Mouse (Mus musculus) megakaryocyte, embryonic 14.5 days (primary cell): ENCODE measurements at regions not wholly inside any gene's neighbourhood (a gene's known extent, or its start where the extent isn't known, plus 50 kb on each side); places are given as distances from the start of the nearest gene placed in this dataset.
A peak's percentile ranks its signal among the peaks of the same experiment; 100 is the strongest.

Experiments used
- H3K27me3 ChIP-seq: replicated peaks from 2 replicates; pipeline ENCODE3; 2012; ENCODE audit warnings: inconsistent platforms
- H3K36me3 ChIP-seq: replicated peaks from 2 replicates; pipeline ENCODE3; 2012; ENCODE audit warnings: low read length, inconsistent platforms, mixed read lengths
- H3K4me1 ChIP-seq: 2 replicates; pipeline ENCODE4 v1.6.1; 2012; ENCODE audit warnings: inconsistent platforms
- H3K4me3 ChIP-seq: replicated peaks from 2 replicates; pipeline ENCODE3; 2012; ENCODE audit warnings: moderate library complexity, mild to moderate bottlenecking, inconsistent platforms
- H3K9me3 ChIP-seq: 2 replicates; pipeline ENCODE4 v1.6.1; 2012; ENCODE audit warnings: inconsistent platforms
- FLI1 ChIP-seq: IDR thresholded peaks from 2 replicates; pipeline ENCODE4 v1.6.1; 2012; ENCODE audit warnings: low read length, inconsistent platforms, mixed read lengths
- GATA1 ChIP-seq: IDR thresholded peaks from 3 replicates; pipeline ENCODE4 v1.6.1; 2012; ENCODE audit warnings: mixed read lengths, low read length, inconsistent platforms, borderline replicate concordance

- H3K27me3 ChIP-seq, result peaks cover 2% of the 10 kb centered on the region
- no peak overlapping the region for H3K4me3 ChIP-seq
- TF ChIP-seq FLI1 (no peak), GATA1 (no peak)
- H3K9me3 ChIP-seq, result 0 out of 2 replicates have a peak, but pooled peaks cover 4% of the 10 kb centered on the region
- no peaks in the 10 kb centered on the region for H3K36me3 ChIP-seq
- H3K4me1 ChIP-seq, result no peaks in the 10 kb centered on the region
Observed at GRCm38 (mm10) chr10:118753061-118753775, 116.8 kb downstream of the Dyrk2 start.

- Histone ChIP-seq H3K36me3 (no peaks in the 10 kb centered on the region), H3K27me3 (peaks cover 2% of the 10 kb centered on the region), H3K4me1 (no peaks in the 10 kb centered on the region), H3K4me3 (no peak overlapping the region), H3K9me3 (0 out of 2 replicates have a peak, but pooled peaks cover 4% of the 10 kb centered on the region)
- TF ChIP-seq GATA1 (no peak), FLI1 (no peak)
Observed at GRCm38 (mm10) chr10:118754791-118755190, 115.2 kb downstream of the Dyrk2 start.

GRCm38 (mm10) chr10:118758825-118759471 lies 111.1 kb downstream of the Dyrk2 start:
- no peaks in the 10 kb centered on the region for H3K36me3 ChIP-seq
- no peak for TF ChIP-seq FLI1
- no peak for TF ChIP-seq GATA1
- peaks cover 10% of the 10 kb centered on the region for H3K4me1 ChIP-seq
- H3K27me3 ChIP-seq, result peaks cover 10% of the 10 kb centered on the region
- H3K4me3 ChIP-seq, result no peak overlapping the region
- 0 out of 2 replicates have a peak, but pooled peaks cover 4% of the 10 kb centered on the region for H3K9me3 ChIP-seq

GRCm38 (mm10) chr10:118760441-118760840 lies 109.6 kb downstream of the Dyrk2 start:
- TF ChIP-seq FLI1, result no peak
- TF ChIP-seq GATA1, result no peak
- Histone ChIP-seq H3K9me3 (no peaks in the 10 kb centered on the region), H3K4me1 (peaks cover 16% of the 10 kb centered on the region), H3K27me3 (peaks cover 12% of the 10 kb centered on the region), H3K4me3 (no peak overlapping the region), H3K36me3 (no peaks in the 10 kb centered on the region)

GRCm38 (mm10) chr10:118761101-118761868 lies 108.7 kb downstream of the Dyrk2 start:
- Histone ChIP-seq H3K36me3 (no peaks in the 10 kb centered on the region), H3K27me3 (peaks cover 12% of the 10 kb centered on the region), H3K4me3 (peak overlapping the region; percentile 38), H3K4me1 (peaks cover 24% of the 10 kb centered on the region), H3K9me3 (no peaks in the 10 kb centered on the region)
- no peak for TF ChIP-seq GATA1

- TF ChIP-seq GATA1 (no peak), FLI1 (no peak)
- Histone ChIP-seq H3K9me3 (no peaks in the 10 kb centered on the region), H3K27me3 (peaks cover 12% of the 10 kb centered on the region), H3K4me1 (peaks cover 36% of the 10 kb centered on the region), H3K36me3 (no peaks in the 10 kb centered on the region), H3K4me3 (no peak overlapping the region)
Observed at GRCm38 (mm10) chr10:118765051-118765450, 105.0 kb downstream of the Dyrk2 start.

- peaks cover 15% of the 10 kb centered on the region for H3K27me3 ChIP-seq
- no peaks in the 10 kb centered on the region for H3K9me3 ChIP-seq
- TF ChIP-seq FLI1 (no peak), GATA1 (no peak)
- H3K36me3 ChIP-seq, result no peaks in the 10 kb centered on the region
- H3K4me3 ChIP-seq, result peak overlapping the region; percentile 48
- peaks cover 36% of the 10 kb centered on the region for H3K4me1 ChIP-seq
Observed at GRCm38 (mm10) chr10:118765544-118766441, 104.2 kb downstream of the Dyrk2 start.

- Histone ChIP-seq H3K4me3 (no peak overlapping the region), H3K4me1 (peaks cover 27% of the 10 kb centered on the region), H3K36me3 (no peaks in the 10 kb centered on the region), H3K27me3 (peaks cover 14% of the 10 kb centered on the region), H3K9me3 (no peaks in the 10 kb centered on the region)
- no peak for TF ChIP-seq GATA1
- no peak for TF ChIP-seq FLI1
Observed at GRCm38 (mm10) chr10:118766826-118767225, 103.2 kb downstream of the Dyrk2 start.

GRCm38 (mm10) chr10:118769751-118770150 lies 100.3 kb downstream of the Dyrk2 start:
- TF ChIP-seq GATA1 (no peak), FLI1 (no peak)
- Histone ChIP-seq H3K4me3 (no peak overlapping the region), H3K9me3 (no peaks in the 10 kb centered on the region)

More at GRCm38 (mm10) chr10:118769751-118770150, 100.3 kb downstream of the Dyrk2 start:
- Histone ChIP-seq H3K4me1 (peaks cover 26% of the 10 kb centered on the region), H3K36me3 (no peaks in the 10 kb centered on the region), H3K27me3 (peaks cover 10% of the 10 kb centered on the region)
